8 mouse cellular contexts compared by ENCODE assay signal in genomic region chr16:97417896-97418542, GRCm38 (mm10). TPM values are rescaled to one million over a fixed set of nuclear protein-coding genes. Genes with fewer than 3 reads are reported as not detected.
A peak's percentile ranks its signal among the peaks of the same experiment; 100 is the strongest.
DNase-seq lines count a peak whose midpoint lies in the region; ATAC-seq and TF ChIP-seq lines count a peak whose summit lies in the region.

No protein-coding gene starts in this region.

- H3K36me3 ChIP-seq in MEL (ENCODE audit: control insufficient read depth in 1 of 2, insufficient read depth in 2 of 2, low read length in 2 of 2): peaks cover 0 to 5% of the 10 kb centered on the region in 2 experiments; a peak in 2 of 4 replicates
- no peaks in the 10 kb centered on the region for H3K36me3 ChIP-seq in forebrain, embryonic 14.5 days (ENCODE audit: control insufficient read depth, insufficient read depth, low read length)

- TF ChIP-seq CTCF in MEL (IDR thresholded peaks at IDR 0.05 in 2 of 3, conservative IDR thresholded peaks at IDR 0.05 in 1 of 3; ENCODE audit: control insufficient read depth in 1 of 3, insufficient read depth in 1 of 3, low read depth in 2 of 3, low read length in 3 of 3, poor library complexity in 1 of 3, severe bottlenecking in 1 of 3): peak in 2 of 3 experiments; percentile 31 to 34; a peak in 3 of 6 replicates

- peak; percentile 25 for DNase-seq in MEL (ENCODE audit: low read depth, low spot score)
- DNase-seq in adrenal gland, postnatal 25 days: peak; percentile 39
- DNase-seq in forebrain, embryonic 14.5 days (ENCODE audit: low spot score): peak; percentile 61
- peak; percentile 18 for DNase-seq in heart, postnatal 25 days (ENCODE audit: low spot score)
- DNase-seq in kidney, postnatal 36 days: peak; percentile 58 to 78
- peak; percentile 63 for DNase-seq in lung, postnatal 25 days (ENCODE audit: low spot score)
- DNase-seq in retina, postnatal 7 days (ENCODE audit: low read depth, low spot score): peak; percentile 24
- no peak for DNase-seq in c-Kit-positive CD71-positive TER-119-positive erythroid progenitor cells, embryonic 14.5 days (ENCODE audit: low spot score)

- 17% methylated on average over 4 of the region's 4 CpGs for WGBS in forebrain, embryonic 14.5 days

- H3K4me1 ChIP-seq in MEL (ENCODE audit: control insufficient read depth in 1 of 2, insufficient read depth in 2 of 2, low read length in 2 of 2): peaks cover 5 to 8% of the 10 kb centered on the region in 2 experiments
- H3K4me1 ChIP-seq in forebrain, embryonic 14.5 days (ENCODE audit: control insufficient read depth, insufficient read depth, low read length): no peaks in the 10 kb centered on the region

- H3K4me3 ChIP-seq in MEL (ENCODE audit: control insufficient read depth in 1 of 2, insufficient read depth in 1 of 2, low read depth in 2 of 2, low read length in 2 of 2): no peak overlapping the region
- no peak overlapping the region for H3K4me3 ChIP-seq in forebrain, embryonic 14.5 days (ENCODE audit: low read depth, low read length)

- no peak for TF ChIP-seq POLR2A in MEL (IDR thresholded peaks at IDR 0.05; ENCODE audit: control insufficient read depth in 1 of 2, insufficient read depth in 1 of 2, low read depth in 1 of 2, low read length in 2 of 2, poor library complexity in 1 of 2)

- no peaks in the 10 kb centered on the region for H3K79me2 ChIP-seq in MEL (ENCODE audit: control insufficient read depth, insufficient read depth, low read length, poor library complexity)

- H3K9me3 ChIP-seq in MEL (replicated peaks; ENCODE audit: insufficient read depth, low read length): no peaks in the 10 kb centered on the region
- H3K9me3 ChIP-seq in forebrain, embryonic 14.5 days (replicated peaks; ENCODE audit: control insufficient read depth, low read length): no peaks in the 10 kb centered on the region

- no peak overlapping the region for H3K4me2 ChIP-seq in forebrain, embryonic 14.5 days (ENCODE audit: low read length)

- no peaks in the 10 kb centered on the region for H3K27me3 ChIP-seq in MEL (ENCODE audit: control insufficient read depth in 1 of 2, insufficient read depth in 2 of 2, low read length in 2 of 2)
- no peaks in the 10 kb centered on the region for H3K27me3 ChIP-seq in forebrain, embryonic 14.5 days (replicated peaks; ENCODE audit: control insufficient read depth, insufficient read depth, low read length)

- H3K27ac ChIP-seq in MEL (ENCODE audit: control insufficient read depth, low read depth, low read length): no peak overlapping the region
- no peak overlapping the region for H3K27ac ChIP-seq in forebrain, embryonic 14.5 days (ENCODE audit: low read depth, low read length)

- intact Hi-C loops in heart, postnatal 25 days (cut with DNase I): loop anchor here (2.0 to 5.0 kb wide), 2 partner anchors 61 to 105 kb away; partner anchors contain the start of gene Bace2

- 0 out of 4 replicates have a peak, but pooled peaks of 1 of the 2 experiments have one; percentile 44 for TF ChIP-seq EP300 in MEL (IDR thresholded peaks at IDR 0.05; ENCODE audit: low read depth in 1 of 2, low read length in 2 of 2)

- no peak overlapping the region for H3K9ac ChIP-seq in MEL (ENCODE audit: control insufficient read depth, low read depth, low read length, poor library complexity, severe bottlenecking)
- no peak overlapping the region for H3K9ac ChIP-seq in forebrain, embryonic 14.5 days (ENCODE audit: low read length)

- no peak for TF ChIP-seq RAD21 in MEL (IDR thresholded peaks at IDR 0.05; ENCODE audit: low read depth, low read length)

- peak; percentile 77 for ATAC-seq in forebrain, embryonic 14.5 days

TF ChIP-seq in MEL, 35 proteins besides CTCF, POLR2A, EP300 and RAD21:
- TF ChIP-seq CHD2 (IDR thresholded peaks at IDR 0.05; ENCODE audit: low read length) (no peak), TBP (IDR thresholded peaks at IDR 0.05; ENCODE audit: low read depth, low read length) (no peak), POLR2AphosphoS5 (IDR thresholded peaks at IDR 0.05; ENCODE audit: borderline replicate concordance, low read depth, low read length) (no peak), MAZ (IDR thresholded peaks at IDR 0.05; ENCODE audit: low read depth, low read length) (no peak), MYB (IDR thresholded peaks at IDR 0.05; ENCODE audit: low read depth, low read length) (no peak), MAFK (IDR thresholded peaks at IDR 0.05; ENCODE audit: borderline replicate concordance, low read depth, low read length) (no peak), MAX (IDR thresholded peaks at IDR 0.05; ENCODE audit: low read length) (no peak), NELFE (IDR thresholded peaks at IDR 0.05; ENCODE audit: low read depth, low read length) (no peak), SMC3 (IDR thresholded peaks at IDR 0.05; ENCODE audit: low read depth, low read length) (peak; percentile 18; the same call in 1 of the 2 replicates), TCF12 (IDR thresholded peaks at IDR 0.05; ENCODE audit: low read depth, low read length) (peak; percentile 22; the same call in 1 of the 2 replicates), GATA1 (IDR thresholded peaks at IDR 0.05; ENCODE audit: low read depth, low read length) (0 out of 2 replicates have a peak, but pooled peaks have one; percentile 15), TAL1 (IDR thresholded peaks at IDR 0.05; ENCODE audit: low read length) (peak; percentile 61), ETS1 (IDR thresholded peaks at IDR 0.05; ENCODE audit: low read depth, low read length) (0 out of 2 replicates have a peak, but pooled peaks have one; percentile 25), KAT2A (conservative IDR thresholded peaks at IDR 0.05; ENCODE audit: low read depth, low read length) (no peak), ZMIZ1 (IDR thresholded peaks at IDR 0.05; ENCODE audit: low read depth, low read length) (no peak), MXI1 (IDR thresholded peaks at IDR 0.05; ENCODE audit: low read depth, low read length) (no peak), CHD1 (IDR thresholded peaks at IDR 0.05; ENCODE audit: low read depth, low read length) (no peak)
TF ChIP-seq in MEL: peak in this region for 5.

RNA-seq across cellular contexts. Expression of gene Mx1, which starts 44.7 kb away (rescaled TPM):
- total RNA-seq in MEL (2012; rRNA removed): 0.13 and 0.27 TPM in 2 replicates
- under 1 TPM in 1 of 2 experiments, not detected in 1; 0.42 TPM for polyA plus RNA-seq in MEL (2012; ENCODE audit: insufficient read depth in 1 of 2, insufficient read length in 2 of 2, low read depth in 1 of 2, low replicate concordance in 2 of 2, missing spikeins in 1 of 2)
- 2.0 and 2.8 TPM in 2 replicates for total RNA-seq in adrenal gland, postnatal 25 days (2021)
- not detected in 2 replicates for polyA plus RNA-seq in forebrain, embryonic 14.5 days (2014; fragmentation: Nextera tagmentation; extraction: Ambion mirVana)
- 1 to 10 TPM; 1.4 to 2.9 TPM for total RNA-seq in heart, postnatal 25 days (2021)
